Mouse (Mus musculus): ENCODE data around the gene Etv6. TPM values are rescaled to one million over a fixed set of nuclear protein-coding genes. Genes with fewer than 3 reads are reported as not detected.

Gene Etv6
- polyA plus RNA-seq, 1 experiment from 2014 or later, result 2.7 TPM

DNA sequence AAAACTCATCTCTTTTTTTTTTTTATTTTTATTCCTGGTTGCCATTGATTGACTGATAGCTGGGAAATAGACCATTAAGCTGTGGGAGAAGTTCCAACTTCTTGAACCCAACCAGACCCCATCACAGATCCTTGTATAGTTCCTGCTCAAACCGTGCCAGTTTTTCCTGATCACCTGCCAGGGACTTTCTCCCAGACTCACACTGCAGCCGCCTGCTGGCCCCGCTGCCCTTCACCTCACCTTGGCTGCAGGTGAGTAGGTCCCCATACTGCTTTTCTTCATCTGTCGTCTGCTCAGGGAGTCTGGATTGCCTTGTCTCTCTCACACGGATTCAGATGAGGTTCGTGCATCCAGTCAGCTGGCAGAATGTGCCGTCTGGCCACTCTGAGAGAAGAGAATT is 18.1 kb downstream of the Etv6 start:
- H3K36me3 ChIP-seq (replicated peaks; ENCODE audit: insufficient read depth, low read length), result peaks cover 15% of the 10 kb centered on the region; the same call in 1 of the 2 replicates
- H3K9ac ChIP-seq (replicated peaks), result no peak overlapping the region
- no peak for ATAC-seq
- no peaks in the 10 kb centered on the region for H3K9me3 ChIP-seq (ENCODE audit: low read length)
- no peak overlapping the region for H3K4me2 ChIP-seq (ENCODE audit: low read depth, low read length)
- H3K27ac ChIP-seq (ENCODE audit: low read depth), result no peak overlapping the region
- WGBS (ENCODE audit: insufficient replicate concordance), result 74% methylated on average over 7 of the region's 7 CpGs
- TF ChIP-seq EP300 (IDR thresholded peaks at IDR 0.05; ENCODE audit: low read depth) (no peak), CTCF (IDR thresholded peaks at IDR 0.05; ENCODE audit: low read depth) (no peak)
- H3K4me3 ChIP-seq (ENCODE audit: low read depth, low read length), result no peak overlapping the region
- H3K4me1 ChIP-seq (ENCODE audit: insufficient read depth), result peaks cover 5% of the 10 kb centered on the region; the same call in 1 of the 2 replicates
- DNase-seq, result no peak
- H3K27me3 ChIP-seq (ENCODE audit: insufficient read depth, low read length), result no peaks in the 10 kb centered on the region

DNA sequence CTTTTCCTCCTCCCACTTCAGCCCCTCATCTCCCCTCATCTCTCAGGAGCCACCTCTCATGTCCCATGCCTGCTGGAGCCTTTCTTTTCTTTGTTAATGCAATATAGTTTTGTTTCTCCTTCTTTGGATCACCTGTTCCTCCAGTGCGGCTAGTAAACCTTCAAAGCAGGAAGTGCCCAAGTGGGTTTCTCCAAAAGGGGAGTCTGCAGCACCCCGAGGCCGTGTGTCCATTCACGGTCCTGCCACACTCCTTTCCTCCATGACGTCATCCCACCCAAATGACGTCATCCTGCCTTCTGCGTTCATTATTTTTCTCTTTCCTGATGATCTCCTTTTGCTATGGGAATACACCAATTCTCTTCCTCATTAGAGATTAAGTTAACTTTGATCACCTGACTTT is 20.1 kb downstream of the Etv6 start:
- DNase-seq (no peak), ATAC-seq (no peak)
- 50% methylated on average over 7 of the region's 7 CpGs for WGBS (ENCODE audit: insufficient replicate concordance)
- Histone ChIP-seq H3K36me3 (replicated peaks; ENCODE audit: insufficient read depth, low read length) (peaks cover 15% of the 10 kb centered on the region; the same call in 1 of the 2 replicates), H3K9me3 (ENCODE audit: low read length) (no peaks in the 10 kb centered on the region), H3K4me1 (ENCODE audit: insufficient read depth) (peaks cover 9% of the 10 kb centered on the region; the same call in 1 of the 2 replicates), H3K9ac (replicated peaks) (no peak overlapping the region), H3K27me3 (ENCODE audit: insufficient read depth, low read length) (no peaks in the 10 kb centered on the region), H3K4me3 (ENCODE audit: low read depth, low read length) (no peak overlapping the region), H3K27ac (ENCODE audit: low read depth) (no peak overlapping the region), H3K4me2 (ENCODE audit: low read depth, low read length) (no peak overlapping the region)
- TF ChIP-seq CTCF (IDR thresholded peaks at IDR 0.05; ENCODE audit: low read depth) (no peak), EP300 (IDR thresholded peaks at IDR 0.05; ENCODE audit: low read depth) (no peak)

DNA sequence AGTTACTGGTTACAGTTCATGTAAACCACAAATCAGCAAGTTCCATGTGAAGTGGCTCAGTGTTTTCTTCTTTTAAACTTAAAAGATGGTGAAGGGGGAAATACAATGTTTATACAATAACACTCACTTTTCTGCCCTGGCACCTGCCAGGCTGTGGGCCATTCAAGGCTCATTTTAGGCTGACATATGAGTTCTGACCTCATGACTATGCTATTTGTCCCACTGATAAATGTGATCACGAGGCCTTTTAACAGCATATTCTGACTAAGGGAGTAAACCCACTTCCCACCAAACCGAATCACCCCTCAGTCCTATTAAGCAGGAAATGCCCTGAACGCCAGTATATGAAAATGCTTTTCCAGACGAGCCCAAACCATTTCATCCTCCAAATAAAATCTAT is 23.0 kb downstream of the Etv6 start:
- no peak for DNase-seq
- ATAC-seq, result no peak
- H3K36me3 ChIP-seq (replicated peaks; ENCODE audit: insufficient read depth, low read length), result 0 out of 2 replicates have a peak, but pooled peaks cover 7% of the 10 kb centered on the region
- H3K9me3 ChIP-seq (ENCODE audit: low read length), result no peaks in the 10 kb centered on the region
- no peak overlapping the region for H3K9ac ChIP-seq (replicated peaks)
- peaks cover 10% of the 10 kb centered on the region; the same call in 1 of the 2 replicates for H3K4me1 ChIP-seq (ENCODE audit: insufficient read depth)
- WGBS (ENCODE audit: insufficient replicate concordance), result 55% methylated on average over 4 of the region's 4 CpGs
- TF ChIP-seq CTCF (IDR thresholded peaks at IDR 0.05; ENCODE audit: low read depth), result no peak
- TF ChIP-seq EP300 (IDR thresholded peaks at IDR 0.05; ENCODE audit: low read depth), result no peak
- H3K4me3 ChIP-seq (ENCODE audit: low read depth, low read length), result no peak overlapping the region
- H3K4me2 ChIP-seq (ENCODE audit: low read depth, low read length), result no peak overlapping the region
- no peaks in the 10 kb centered on the region for H3K27me3 ChIP-seq (ENCODE audit: insufficient read depth, low read length)
- no peak overlapping the region for H3K27ac ChIP-seq (ENCODE audit: low read depth)

DNA sequence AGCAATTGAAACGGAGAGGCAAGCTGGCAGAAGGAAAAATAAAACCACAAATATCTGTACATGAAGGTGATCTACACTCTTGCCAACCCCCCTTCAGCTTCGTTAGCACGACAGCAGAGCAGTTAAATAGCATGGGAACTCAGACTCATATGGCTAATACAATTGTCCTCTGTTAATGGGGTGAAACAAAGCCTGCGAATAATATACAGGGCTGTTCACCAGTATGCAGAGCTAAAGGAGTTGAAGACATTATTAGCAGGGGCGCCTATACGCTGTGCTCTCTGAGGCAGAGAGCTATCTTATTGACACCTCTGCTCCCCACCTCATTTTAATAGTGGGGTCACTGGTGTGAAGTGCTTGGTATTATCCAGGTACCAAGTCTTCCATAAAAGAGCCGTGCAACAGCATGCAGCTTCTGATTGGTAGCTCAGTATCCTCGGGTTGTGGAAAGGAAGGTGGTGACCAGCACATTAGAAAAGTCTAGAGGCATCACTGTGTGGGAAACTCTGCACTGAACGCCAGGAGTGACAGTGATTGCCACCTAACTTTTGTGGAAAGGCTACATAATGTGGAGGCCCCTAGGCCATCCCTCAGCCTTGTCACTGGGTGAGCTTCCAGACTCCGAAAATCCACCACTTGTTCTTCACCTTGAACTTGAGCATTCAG is 23.5 kb downstream of the Etv6 start:
- WGBS (ENCODE audit: insufficient replicate concordance), result 69% methylated on average over 10 of the region's 10 CpGs
- no peak overlapping the region for H3K4me3 ChIP-seq (ENCODE audit: low read depth, low read length)
- H3K4me1 ChIP-seq (ENCODE audit: insufficient read depth), result peaks cover 10% of the 10 kb centered on the region; the same call in 1 of the 2 replicates
- no peak for DNase-seq
- no peaks in the 10 kb centered on the region for H3K27me3 ChIP-seq (ENCODE audit: insufficient read depth, low read length)
- H3K4me2 ChIP-seq (ENCODE audit: low read depth, low read length), result no peak overlapping the region
- H3K9me3 ChIP-seq (ENCODE audit: low read length), result no peaks in the 10 kb centered on the region
- no peak overlapping the region for H3K27ac ChIP-seq (ENCODE audit: low read depth)
- ATAC-seq, result no peak
- TF ChIP-seq CTCF (IDR thresholded peaks at IDR 0.05; ENCODE audit: low read depth) (no peak), EP300 (IDR thresholded peaks at IDR 0.05; ENCODE audit: low read depth) (no peak)
- H3K36me3 ChIP-seq (replicated peaks; ENCODE audit: insufficient read depth, low read length), result 0 out of 2 replicates have a peak, but pooled peaks cover 3% of the 10 kb centered on the region
- no peak overlapping the region for H3K9ac ChIP-seq (replicated peaks)

DNA sequence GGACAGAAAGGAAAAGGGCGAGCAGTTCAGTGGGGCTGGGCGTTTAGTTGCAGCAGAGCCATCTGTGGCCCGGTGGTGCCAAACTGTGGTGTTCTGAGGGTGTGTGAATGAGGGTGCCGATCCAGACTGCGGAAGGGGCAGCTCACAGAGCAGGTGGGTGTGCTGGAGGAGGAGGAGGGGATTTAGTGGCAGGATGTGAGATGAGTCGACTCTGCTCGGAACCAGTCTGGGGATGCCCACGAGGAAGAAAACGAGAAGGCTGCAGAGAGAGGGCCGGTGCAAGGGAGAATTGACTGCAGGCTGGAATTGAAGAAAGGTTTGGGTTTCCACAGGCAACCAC is 24.0 kb downstream of the Etv6 start:
- no peak for TF ChIP-seq CTCF (IDR thresholded peaks at IDR 0.05; ENCODE audit: low read depth)
- TF ChIP-seq EP300 (IDR thresholded peaks at IDR 0.05; ENCODE audit: low read depth), result no peak
- 0 out of 2 replicates have a peak, but pooled peaks cover 3% of the 10 kb centered on the region for H3K36me3 ChIP-seq (replicated peaks; ENCODE audit: insufficient read depth, low read length)
- no peak overlapping the region for H3K4me2 ChIP-seq (ENCODE audit: low read depth, low read length)
- no peak overlapping the region for H3K9ac ChIP-seq (replicated peaks)
- no peak overlapping the region for H3K4me3 ChIP-seq (ENCODE audit: low read depth, low read length)
- no peaks in the 10 kb centered on the region for H3K27me3 ChIP-seq (ENCODE audit: insufficient read depth, low read length)
- H3K9me3 ChIP-seq (ENCODE audit: low read length), result no peaks in the 10 kb centered on the region
- no peak for DNase-seq
- peaks cover 10% of the 10 kb centered on the region; the same call in 1 of the 2 replicates for H3K4me1 ChIP-seq (ENCODE audit: insufficient read depth)
- ATAC-seq, result no peak
- H3K27ac ChIP-seq (ENCODE audit: low read depth), result no peak overlapping the region
- WGBS (ENCODE audit: insufficient replicate concordance), result 63% methylated on average over 10 of the region's 10 CpGs

DNA sequence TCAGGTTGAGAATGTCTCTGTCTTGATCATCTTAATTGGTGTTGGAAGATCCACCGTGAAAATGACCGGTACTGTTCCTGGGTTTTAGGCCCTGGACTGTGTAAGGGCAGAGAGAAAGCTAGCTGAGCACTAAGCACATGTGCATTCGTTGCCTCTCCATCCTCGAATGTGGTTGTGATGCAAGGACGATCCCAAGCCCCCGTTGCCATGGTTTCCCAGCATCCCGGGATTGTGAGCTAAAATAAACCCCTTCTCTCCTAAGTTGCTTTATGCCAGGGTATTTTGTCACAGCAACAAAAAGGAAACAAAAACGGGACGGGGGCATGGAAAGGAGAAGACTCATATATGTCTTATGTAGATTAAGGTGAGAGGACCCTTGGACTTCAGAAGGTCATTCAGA is 24.5 kb downstream of the Etv6 start:
- Histone ChIP-seq H3K9ac (replicated peaks) (no peak overlapping the region), H3K36me3 (replicated peaks; ENCODE audit: insufficient read depth, low read length) (0 out of 2 replicates have a peak, but pooled peaks cover 3% of the 10 kb centered on the region), H3K4me2 (ENCODE audit: low read depth, low read length) (no peak overlapping the region), H3K27me3 (ENCODE audit: insufficient read depth, low read length) (no peaks in the 10 kb centered on the region), H3K27ac (ENCODE audit: low read depth) (no peak overlapping the region), H3K4me3 (ENCODE audit: low read depth, low read length) (no peak overlapping the region), H3K4me1 (ENCODE audit: insufficient read depth) (peaks cover 13% of the 10 kb centered on the region), H3K9me3 (ENCODE audit: low read length) (no peaks in the 10 kb centered on the region)
- WGBS (ENCODE audit: insufficient replicate concordance), result 76% methylated on average over 9 of the region's 9 CpGs
- DNase-seq (no peak), ATAC-seq (no peak)
- no peak for TF ChIP-seq EP300 (IDR thresholded peaks at IDR 0.05; ENCODE audit: low read depth)
- no peak for TF ChIP-seq CTCF (IDR thresholded peaks at IDR 0.05; ENCODE audit: low read depth)
